Mouse (Mus musculus) gastrocnemius, adult 2 months (tissue): Measurements from ENCODE around the gene Scfd2. TPM values are rescaled to one million over a fixed set of nuclear protein-coding genes. Genes with fewer than 3 reads are reported as not detected.
A peak's percentile ranks its signal among the peaks of the same experiment; 100 is the strongest.

ENCODE experiments used
- DNase-seq: peaks from one replicate; pipeline ENCODE4 v3.0.0; 2022
- H3K27ac ChIP-seq: fragments of 200-600 bp; 2 replicates; pipeline ENCODE4 v1.8.1; 2022; ENCODE audit warnings: mild to moderate bottlenecking
- H3K4me3 ChIP-seq: fragments of 200-600 bp; 2 replicates; pipeline ENCODE4 v1.8.1; 2022; ENCODE audit warnings: mild to moderate bottlenecking, moderate library complexity
- CTCF ChIP-seq: fragments of 200-600 bp; IDR thresholded peaks from 2 replicates; pipeline ENCODE4 v1.8.1; 2022; ENCODE audit warnings: antibody characterized with exemption, mild to moderate bottlenecking, moderate library complexity
- intact Hi-C: fragments of 180-260 bp; cut with DNase I; formaldehyde crosslinking; loops from one replicate; pipeline ENCODE4 v1.15.1; 2025
- total RNA-seq, 2 experiments: library from RNA; stranded (reverse); gene quantifications; 2 replicates each; pipeline ENCODE4 v1.2.3; 2021

Scfd2 gene
- total RNA-seq, 2 experiments from 2014 or later = 10.3 to 11.7 TPM

GRCm38 (mm10) chr5:74482633-74483032, 48.9 kb downstream of the Scfd2 start:
- intact Hi-C loops = no loop called here
- Histone ChIP-seq H3K4me3 (no peak overlapping the region), H3K27ac (no peak overlapping the region)
- no peak for DNase-seq
- TF ChIP-seq CTCF = no peak

DNA sequence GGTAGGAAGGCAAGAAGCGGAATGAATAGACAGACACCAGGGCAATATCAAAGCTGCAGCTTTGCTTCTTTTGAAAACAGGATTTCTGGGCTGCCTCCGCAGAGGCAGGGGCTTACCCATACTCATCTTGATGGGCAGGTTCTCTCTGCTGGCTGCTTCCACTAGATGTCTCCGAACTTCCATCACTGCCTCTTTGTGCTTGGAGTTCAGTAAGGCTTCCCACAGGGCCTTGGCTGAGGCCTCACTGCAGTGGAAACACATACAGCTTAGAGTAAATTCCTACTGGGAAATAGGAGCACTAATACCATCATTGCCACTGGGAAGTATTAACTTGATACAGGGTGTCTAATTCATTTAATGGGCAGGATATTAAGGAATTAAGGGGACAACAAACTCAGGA, 49.5 kb downstream of the Scfd2 start:
- intact Hi-C loops = no loop called here
- TF ChIP-seq CTCF = no peak
- no peak for DNase-seq
- H3K27ac ChIP-seq = no peak overlapping the region
- H3K4me3 ChIP-seq = no peak overlapping the region

DNA sequence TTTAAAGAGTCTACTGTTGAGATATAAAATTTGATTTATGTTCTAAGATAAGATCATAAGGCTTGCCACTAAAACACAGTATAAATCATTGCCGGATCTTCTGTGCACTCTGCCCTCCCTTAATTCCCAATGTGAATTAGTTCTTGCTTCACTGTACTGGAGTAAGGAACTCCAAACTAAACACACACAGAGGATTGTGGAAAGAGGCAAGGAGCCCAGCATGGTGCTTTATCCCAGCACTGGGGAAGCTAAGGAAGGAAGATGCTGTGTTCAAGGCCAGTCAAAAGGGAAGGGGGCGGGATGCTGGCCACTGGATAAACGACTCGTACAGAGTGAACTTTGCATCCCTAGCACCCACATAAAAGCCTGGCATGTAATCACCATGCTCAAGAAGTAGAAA, 51.1 kb downstream of the Scfd2 start:
- no peak for TF ChIP-seq CTCF
- intact Hi-C loops = no loop called here
- Histone ChIP-seq H3K27ac (no peak overlapping the region), H3K4me3 (no peak overlapping the region)
- no peak for DNase-seq

- no peak for DNase-seq
- intact Hi-C loops = no loop called here
- no peak for TF ChIP-seq CTCF
- H3K27ac ChIP-seq = no peak overlapping the region
- no peak overlapping the region for H3K4me3 ChIP-seq
Observed at GRCm38 (mm10) chr5:74479947-74480346, 51.6 kb downstream of the Scfd2 start.

GRCm38 (mm10) chr5:74479157-74479556, 52.4 kb downstream of the Scfd2 start:
- Histone ChIP-seq H3K27ac (no peak overlapping the region), H3K4me3 (no peak overlapping the region)
- DNase-seq = no peak
- intact Hi-C loops = no loop called here
- no peak for TF ChIP-seq CTCF

GRCm38 (mm10) chr5:74476551-74476950, 55.0 kb downstream of the Scfd2 start:
- H3K27ac ChIP-seq = no peak overlapping the region
- no peak overlapping the region for H3K4me3 ChIP-seq
- DNase-seq = no peak
- intact Hi-C loops = no loop called here
- TF ChIP-seq CTCF = no peak

DNA sequence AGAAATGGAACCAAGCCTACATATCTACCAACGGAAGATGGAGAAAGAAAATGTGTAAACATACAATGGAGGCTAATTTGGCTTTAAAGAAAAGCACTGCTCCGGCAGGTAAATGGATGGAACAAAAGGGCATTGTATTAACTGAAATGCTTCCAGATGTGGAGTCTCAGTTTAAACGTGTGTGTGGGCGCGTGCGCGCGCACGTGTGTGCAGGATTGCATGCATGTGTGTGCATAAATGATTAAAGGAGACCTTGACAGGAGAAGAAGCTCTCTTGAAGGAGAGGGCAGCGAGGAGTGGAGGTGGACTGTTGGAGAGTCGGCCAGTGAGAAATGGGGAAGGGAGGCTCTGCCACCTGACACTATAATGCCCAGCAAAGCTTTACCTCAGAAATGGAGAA, 58.4 kb downstream of the Scfd2 start:
- Histone ChIP-seq H3K27ac (no peak overlapping the region), H3K4me3 (no peak overlapping the region)
- intact Hi-C loops = no loop called here
- DNase-seq = no peak
- no peak for TF ChIP-seq CTCF

DNA sequence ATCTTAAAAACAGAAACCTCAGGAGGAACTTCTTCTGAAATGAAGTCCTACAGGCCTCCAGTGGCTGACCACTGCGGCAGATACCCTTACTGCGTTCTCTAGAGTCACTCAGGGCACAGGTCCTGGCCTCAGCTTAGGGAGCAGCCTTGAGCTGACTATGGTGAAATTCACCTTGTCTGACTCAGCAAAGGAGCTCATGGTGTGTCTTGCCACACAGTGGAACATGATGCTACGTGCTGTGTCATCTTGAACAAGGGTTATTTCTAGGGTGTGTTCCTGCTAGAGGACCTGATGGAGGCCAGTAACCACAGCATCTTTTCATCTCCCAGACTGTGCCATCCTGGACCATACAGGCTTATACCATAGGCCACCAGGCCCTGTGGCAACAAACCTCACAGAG, 60.7 kb downstream of the Scfd2 start:
- Histone ChIP-seq H3K4me3 (no peak overlapping the region), H3K27ac (no peak overlapping the region)
- DNase-seq = peak; percentile 47
- no peak for TF ChIP-seq CTCF
- intact Hi-C loops = no loop called here

- no peak for TF ChIP-seq CTCF
- intact Hi-C loops = no loop called here
- Histone ChIP-seq H3K4me3 (no peak overlapping the region), H3K27ac (no peak overlapping the region)
- DNase-seq = no peak
Observed at GRCm38 (mm10) chr5:74469620-74470019, 61.9 kb downstream of the Scfd2 start.

DNA sequence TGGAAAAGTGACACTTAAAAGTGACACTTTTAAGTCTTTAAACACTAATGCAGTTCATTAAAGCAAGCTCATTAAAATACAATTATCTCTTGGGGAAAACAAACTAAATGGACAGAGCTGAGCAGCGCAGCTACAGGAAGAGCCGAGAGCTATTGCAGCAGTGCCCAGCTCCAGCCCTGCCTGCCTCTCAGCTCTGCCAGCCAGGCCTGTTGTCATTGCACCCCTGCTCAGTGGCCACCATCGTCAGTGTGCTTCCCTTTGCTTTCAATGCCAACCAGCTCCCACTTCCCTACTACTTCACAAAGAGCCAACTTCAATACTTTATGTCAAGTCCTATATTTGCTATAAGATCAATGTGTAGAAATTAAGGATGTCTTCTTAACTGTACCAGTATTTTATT, 63.8 kb downstream of the Scfd2 start:
- TF ChIP-seq CTCF = no peak
- intact Hi-C loops = no loop called here
- Histone ChIP-seq H3K27ac (no peak overlapping the region), H3K4me3 (no peak overlapping the region)
- no peak for DNase-seq

DNA sequence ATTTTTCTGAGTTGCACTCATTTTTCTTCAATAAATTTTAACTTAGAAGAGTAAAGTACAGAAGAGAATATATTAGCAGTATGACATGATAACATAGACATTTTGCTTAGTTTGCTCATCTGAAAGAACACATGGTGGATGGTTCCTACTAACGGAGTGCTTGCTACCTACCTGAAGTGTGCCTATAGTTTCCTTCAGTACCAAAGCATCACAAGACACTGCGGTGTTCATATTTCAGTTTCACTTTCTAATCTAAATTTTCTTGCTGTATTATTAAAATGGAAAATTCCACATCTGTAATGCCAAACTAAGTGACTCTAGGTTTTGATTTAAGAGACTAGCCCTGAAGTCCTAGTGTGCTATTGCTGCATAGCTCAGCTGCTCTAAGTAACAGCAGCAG, 74.8 kb downstream of the Scfd2 start:
- Histone ChIP-seq H3K27ac (no peak overlapping the region), H3K4me3 (no peak overlapping the region)
- TF ChIP-seq CTCF = no peak
- intact Hi-C loops = no loop called here
- no peak for DNase-seq

- Histone ChIP-seq H3K4me3 (no peak overlapping the region), H3K27ac (no peak overlapping the region)
- intact Hi-C loops = no loop called here
- no peak for DNase-seq
- TF ChIP-seq CTCF = peak; percentile 46
Observed at GRCm38 (mm10) chr5:74455510-74456269, 75.9 kb downstream of the Scfd2 start.

DNA sequence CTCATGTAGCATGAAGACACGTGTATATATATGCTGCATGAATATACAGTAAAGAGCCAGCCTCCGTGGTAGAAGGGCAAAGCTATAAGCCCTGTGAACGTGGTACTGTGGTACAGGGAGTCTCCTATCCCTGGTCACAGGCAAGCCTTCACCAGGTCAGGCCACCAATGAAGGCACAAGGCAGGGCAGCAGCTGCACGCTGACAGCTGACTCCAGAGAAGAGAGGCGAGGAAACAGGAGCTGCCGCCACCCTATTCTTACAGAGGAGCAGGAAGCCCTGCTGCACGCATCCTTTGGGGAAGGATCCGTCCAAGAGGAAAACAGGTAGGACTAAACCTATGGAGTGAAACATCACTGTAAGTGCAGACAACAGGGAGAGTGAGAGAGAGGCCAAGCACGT, 76.5 kb downstream of the Scfd2 start:
- no peak for TF ChIP-seq CTCF
- DNase-seq = no peak
- Histone ChIP-seq H3K4me3 (no peak overlapping the region), H3K27ac (no peak overlapping the region)
- intact Hi-C loops = no loop called here

GRCm38 (mm10) chr5:74450977-74451376, 80.6 kb downstream of the Scfd2 start:
- DNase-seq = no peak
- Histone ChIP-seq H3K4me3 (no peak overlapping the region), H3K27ac (no peak overlapping the region)
- intact Hi-C loops = no loop called here
- no peak for TF ChIP-seq CTCF
